Mouse (Mus musculus) stomach, postnatal 0 days (tissue): Measurements from ENCODE around the gene Ilvbl. TPM values are rescaled to one million over a fixed set of nuclear protein-coding genes. Genes with fewer than 3 reads are reported as not detected.

Experiments
- ATAC-seq: fragments of 200-750 bp; cut with Nextera tagmentation; 2 replicates; pipeline ENCODE4 v1.8.0; 2017; ENCODE audit not compliant: low FRiP score, low TSS enrichment
- DNase-seq: peaks from one replicate; pipeline ENCODE4 v3.0.0-alpha.2; 2016; ENCODE audit warnings: low spot score
- H3K27ac ChIP-seq: fragments of 300-500 bp; sonication (generic); replicated peaks from 2 replicates; pipeline ENCODE4 v1.5.1; 2014; ENCODE audit warnings: mild to moderate bottlenecking, control low read depth
- H3K27me3 ChIP-seq: fragments of 300-500 bp; sonication (generic); 2 replicates; pipeline ENCODE4 v1.6.1; 2014; ENCODE audit warnings: low read length; ENCODE audit not compliant: control insufficient read depth, insufficient read depth
- H3K36me3 ChIP-seq: fragments of 300-500 bp; sonication (generic); 2 replicates; pipeline ENCODE4 v1.6.1; 2014; ENCODE audit warnings: low read length, mixed read lengths; ENCODE audit not compliant: control insufficient read depth, insufficient read depth
- H3K4me1 ChIP-seq: fragments of 300-500 bp; sonication (generic); replicated peaks from 2 replicates; pipeline ENCODE4 v1.6.1; 2014; ENCODE audit warnings: antibody characterized with exemption; ENCODE audit not compliant: control insufficient read depth, insufficient read depth
- H3K4me2 ChIP-seq: fragments of 300-500 bp; sonication (generic); replicated peaks from 2 replicates; pipeline ENCODE4 v1.6.1; 2014; ENCODE audit warnings: low read depth, mild to moderate bottlenecking, control low read depth, moderate library complexity
- H3K4me3 ChIP-seq: fragments of 300-500 bp; sonication (generic); 2 replicates; pipeline ENCODE4 v1.5.1; 2014; ENCODE audit warnings: low read depth, low read length, control low read depth
- H3K9ac ChIP-seq: fragments of 300-500 bp; sonication (generic); 2 replicates; pipeline ENCODE4 v1.6.1; 2014; ENCODE audit warnings: mild to moderate bottlenecking, low read length, control low read depth, mixed read lengths
- H3K9me3 ChIP-seq: fragments of 300-500 bp; sonication (generic); 2 replicates; pipeline ENCODE4 v1.6.1; 2016; ENCODE audit warnings: low read length; ENCODE audit not compliant: control insufficient read depth
- CTCF ChIP-seq: IDR thresholded peaks from 2 replicates; pipeline ENCODE4 v1.5.1; 2016; ENCODE audit warnings: antibody characterized with exemption, low read depth, mild to moderate bottlenecking, moderate library complexity
- EP300 ChIP-seq: optimal IDR thresholded peaks from 2 replicates; pipeline ENCODE3; 2016; ENCODE audit warnings: antibody characterized with exemption
- WGBS: fragments of 180-500 bp; shearing (Covaris S2); extraction: QIAGEN DNeasy Blood & Tissue Kit; methylation state at CpG from one replicate; pipeline ENCODE4 v1.1.7; 2014; 5-methylcytosine and 5-hydroxymethylcytosine counted together
- polyA plus RNA-seq: library from polyadenylated mRNA; unstranded; fragments of >200 nt; fragmentation: Nextera tagmentation; extraction: Ambion mirVana; gene quantifications from 2 replicates; pipeline ENCODE4 v1.2.1, GENCODE M21; 2015

Ilvbl gene
- polyA plus RNA-seq, 1 experiment from 2014 or later: 62.3 TPM

- Histone ChIP-seq H3K9me3 (no peaks in the 10 kb centered on the region), H3K9ac (no peak overlapping the region), H3K4me1 (no peaks in the 10 kb centered on the region), H3K4me3 (no peak overlapping the region), H3K27me3 (no peaks in the 10 kb centered on the region), H3K36me3 (no peaks in the 10 kb centered on the region), H3K4me2 (no peak overlapping the region), H3K27ac (no peak overlapping the region)
- TF ChIP-seq EP300: no peak
- TF ChIP-seq CTCF: no peak
- DNase-seq (no peak), ATAC-seq (no peak)
- WGBS: 42% methylated on average over 3 of the region's 3 CpGs
Measured at GRCm38 (mm10) chr10:78569686-78570085, 4.5 kb upstream of the Ilvbl start.

DNA sequence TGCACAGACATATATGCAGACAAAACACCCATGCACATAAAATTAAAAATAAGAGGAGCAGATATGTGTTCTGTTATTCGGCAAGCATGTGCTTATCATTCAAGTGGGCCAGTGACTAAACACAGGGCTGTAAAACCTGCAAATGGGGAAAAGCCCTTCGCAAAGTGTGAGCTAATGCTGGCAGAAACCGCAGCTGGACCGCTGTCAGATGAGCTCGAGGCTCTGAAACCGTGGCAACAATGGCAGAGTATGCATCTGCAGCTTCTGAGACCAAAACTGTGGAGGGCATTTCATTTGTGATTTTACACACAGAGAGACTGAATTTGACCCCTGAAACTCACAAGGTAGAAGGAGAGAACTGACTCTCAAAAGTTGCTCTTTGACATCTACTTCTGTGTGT is 3.7 kb upstream of the Ilvbl start:
- WGBS: 73% methylated on average over 6 of the region's 6 CpGs
- H3K4me1 ChIP-seq: no peaks in the 10 kb centered on the region

GRCm38 (mm10) chr10:78570897-78571296 is 3.2 kb upstream of the Ilvbl start:
- DNase-seq (no peak), ATAC-seq (no peak)
- 59% methylated on average over 2 of the region's 2 CpGs for WGBS

More for the DNA sequence above, 3.7 kb upstream of the Ilvbl start:
- Histone ChIP-seq H3K4me2 (no peak overlapping the region), H3K36me3 (no peaks in the 10 kb centered on the region), H3K27me3 (no peaks in the 10 kb centered on the region), H3K9ac (no peak overlapping the region), H3K27ac (no peak overlapping the region), H3K9me3 (no peaks in the 10 kb centered on the region), H3K4me3 (no peak overlapping the region)
- no peak for TF ChIP-seq CTCF
- no peak for TF ChIP-seq EP300
- ATAC-seq: no peak
- DNase-seq: no peak

GRCm38 (mm10) chr10:78573226-78573625 is 920 bp upstream of the Ilvbl start:
- DNase-seq: no peak
- H3K4me1 ChIP-seq: no peaks in the 10 kb centered on the region
- no peak overlapping the region for H3K27ac ChIP-seq
- no peak overlapping the region for H3K4me3 ChIP-seq
- ATAC-seq: no peak
- peaks cover 8% of the 10 kb centered on the region; the same call in 1 of the 2 replicates for H3K36me3 ChIP-seq
- H3K4me2 ChIP-seq: no peak overlapping the region
- H3K27me3 ChIP-seq: no peaks in the 10 kb centered on the region
- 62% methylated on average over 3 of the region's 3 CpGs for WGBS
- H3K9me3 ChIP-seq: no peaks in the 10 kb centered on the region
- no peak overlapping the region for H3K9ac ChIP-seq
- TF ChIP-seq CTCF (no peak), EP300 (no peak)

More at GRCm38 (mm10) chr10:78570897-78571296, 3.2 kb upstream of the Ilvbl start:
- TF ChIP-seq EP300 (no peak), CTCF (no peak)
- Histone ChIP-seq H3K9ac (no peak overlapping the region), H3K27me3 (no peaks in the 10 kb centered on the region), H3K4me1 (no peaks in the 10 kb centered on the region), H3K36me3 (no peaks in the 10 kb centered on the region), H3K4me2 (no peak overlapping the region), H3K4me3 (no peak overlapping the region), H3K27ac (no peak overlapping the region), H3K9me3 (no peaks in the 10 kb centered on the region)

DNA sequence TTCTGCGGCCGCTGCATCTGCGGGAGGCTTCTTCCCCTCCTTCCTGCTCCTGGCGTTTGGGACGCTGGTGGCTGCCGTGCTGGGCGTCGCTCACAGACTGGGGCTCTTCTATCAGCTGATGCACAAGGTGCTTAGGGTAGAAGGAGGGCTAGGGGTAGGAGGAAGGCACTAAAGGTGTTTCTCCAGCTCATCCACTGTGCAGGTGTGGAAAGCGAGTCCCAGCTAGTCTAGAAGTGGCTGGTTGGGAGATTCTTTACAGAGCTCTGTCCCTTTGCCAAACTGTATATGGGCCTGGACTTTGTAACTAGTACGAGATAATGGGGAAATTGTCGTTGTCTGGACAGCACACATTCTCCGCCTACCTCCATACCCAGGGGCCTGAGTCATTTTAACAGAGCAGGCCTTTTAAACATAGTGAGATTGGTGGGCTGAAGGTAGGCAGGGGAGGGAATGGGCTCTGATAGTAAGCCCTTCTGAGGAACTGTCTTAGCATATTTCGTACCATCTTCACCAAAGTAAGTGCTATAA is 1.0 kb downstream of the Ilvbl start:
- Histone ChIP-seq H3K9ac (peak overlapping the region; percentile 77), H3K36me3 (peaks cover 10% of the 10 kb centered on the region), H3K9me3 (no peaks in the 10 kb centered on the region), H3K27me3 (no peaks in the 10 kb centered on the region), H3K4me1 (no peaks in the 10 kb centered on the region), H3K27ac (peak overlapping the region; percentile 96), H3K4me3 (peak overlapping the region; percentile 68), H3K4me2 (peak overlapping the region; percentile 75)
- DNase-seq: peak; percentile 24
- TF ChIP-seq EP300: no peak
- TF ChIP-seq CTCF: no peak
- ATAC-seq: peak; percentile 25
- 8% methylated on average over 13 of the region's 13 CpGs for WGBS

GRCm38 (mm10) chr10:78575690-78576089 is 1.5 kb downstream of the Ilvbl start:
- peaks cover 10% of the 10 kb centered on the region for H3K36me3 ChIP-seq
- ATAC-seq (no peak), DNase-seq (peak; percentile 37)
- no peaks in the 10 kb centered on the region for H3K27me3 ChIP-seq
- peak overlapping the region; percentile 68; the same call in 1 of the 2 replicates for H3K4me3 ChIP-seq
- H3K4me2 ChIP-seq: peak overlapping the region; percentile 75
- TF ChIP-seq CTCF (no peak), EP300 (no peak)
- no peaks in the 10 kb centered on the region for H3K9me3 ChIP-seq
- H3K27ac ChIP-seq: peak overlapping the region; percentile 96
- WGBS: 38% methylated on average over 2 of the region's 2 CpGs
- peak overlapping the region; percentile 14; the same call in 1 of the 2 replicates for H3K9ac ChIP-seq
- no peaks in the 10 kb centered on the region for H3K4me1 ChIP-seq
